Mouse (Mus musculus) forebrain, embryonic 14.5 days (tissue): Measurements from ENCODE around the gene Pmpcb. TPM values are rescaled to one million over a fixed set of nuclear protein-coding genes. Genes with fewer than 3 reads are reported as not detected.

Experiments used
- ATAC-seq: fragments of 200-750 bp; cut with Nextera tagmentation; 2 replicates; pipeline ENCODE4 v1.8.0; 2017; ENCODE audit warnings: mild to moderate bottlenecking, moderate library complexity
- DNase-seq: peaks from one replicate; pipeline ENCODE4 v3.0.0-alpha.2; 2015; ENCODE audit warnings: low spot score
- H3K27ac ChIP-seq: fragments of 300-500 bp; sonication (generic); 2 replicates; pipeline ENCODE4 v1.5.1; 2014; ENCODE audit warnings: low read depth, mild to moderate bottlenecking, control low read depth, low read length, moderate library complexity
- H3K27me3 ChIP-seq: fragments of 300-500 bp; sonication (generic); replicated peaks from 2 replicates; pipeline ENCODE4 v1.6.1; 2014; ENCODE audit warnings: low read length, control low read depth, mixed read lengths; ENCODE audit not compliant: control insufficient read depth, insufficient read depth
- H3K36me3 ChIP-seq: fragments of 300-500 bp; sonication (generic); 2 replicates; pipeline ENCODE4 v1.6.1; 2014; ENCODE audit warnings: low read length, control low read depth; ENCODE audit not compliant: control insufficient read depth, insufficient read depth
- H3K4me1 ChIP-seq: fragments of 300-500 bp; sonication (generic); 2 replicates; pipeline ENCODE4 v1.6.1; 2014; ENCODE audit warnings: antibody characterized with exemption, low read length, control low read depth; ENCODE audit not compliant: control insufficient read depth, insufficient read depth
- H3K4me2 ChIP-seq: fragments of 300-500 bp; sonication (generic); 2 replicates; pipeline ENCODE4 v1.6.1; 2014; ENCODE audit warnings: mild to moderate bottlenecking, control low read depth, low read length
- H3K4me3 ChIP-seq: fragments of 300-500 bp; sonication (generic); 2 replicates; pipeline ENCODE4 v1.5.1; 2014; ENCODE audit warnings: low read depth, low read length, control low read depth
- H3K9ac ChIP-seq: fragments of 300-500 bp; sonication (generic); 2 replicates; pipeline ENCODE4 v1.6.1; 2014; ENCODE audit warnings: mild to moderate bottlenecking, low read length, control low read depth, moderate library complexity
- H3K9me3 ChIP-seq: fragments of 300-500 bp; sonication (generic); replicated peaks from 2 replicates; pipeline ENCODE4 v1.6.1; 2016; ENCODE audit warnings: low read length, control low read depth, mixed read lengths; ENCODE audit not compliant: control insufficient read depth
- WGBS: fragments of 180-500 bp; shearing (Covaris S2); extraction: QIAGEN DNeasy Blood & Tissue Kit; methylation state at CpG from one replicate; pipeline ENCODE4 v1.1.7; 2014; 5-methylcytosine and 5-hydroxymethylcytosine counted together
- polyA plus RNA-seq: library from polyadenylated mRNA; unstranded; fragments of >200 nt; fragmentation: Nextera tagmentation; extraction: Ambion mirVana; gene quantifications from 2 replicates; pipeline ENCODE4 v1.2.1, GENCODE M21; 2014

Pmpcb gene
- polyA plus RNA-seq, 1 experiment from 2014 or later: 106 TPM

DNA sequence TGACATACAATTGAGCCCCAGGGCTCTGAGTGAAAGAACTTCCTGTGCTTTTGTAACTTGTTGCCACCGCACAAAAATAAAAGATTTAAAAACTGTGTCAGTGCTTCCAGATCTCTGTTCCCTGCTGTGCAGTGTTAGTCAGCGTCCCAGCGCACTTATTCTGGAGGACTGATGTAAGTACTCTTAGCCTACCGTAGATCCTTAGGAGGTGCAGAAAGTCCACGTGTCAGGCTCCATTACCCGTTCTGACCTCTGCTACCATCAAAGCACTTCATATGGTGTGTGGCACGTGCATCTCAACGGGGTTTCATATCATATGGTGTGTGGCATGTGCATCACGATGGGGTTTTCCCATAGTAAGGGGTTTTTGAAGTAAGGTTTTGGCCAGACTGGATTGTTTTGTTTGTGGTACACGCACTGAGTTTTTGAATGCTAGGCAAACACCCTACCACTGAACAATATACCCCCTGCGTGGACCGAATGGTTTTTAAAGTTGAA, 66.8 kb downstream of the Pmpcb start:
- ATAC-seq: no peak
- Histone ChIP-seq H3K9me3 (no peaks in the 10 kb centered on the region), H3K27me3 (no peaks in the 10 kb centered on the region), H3K4me2 (no peak overlapping the region), H3K4me1 (no peaks in the 10 kb centered on the region), H3K27ac (no peak overlapping the region), H3K36me3 (peaks cover 53% of the 10 kb centered on the region), H3K9ac (no peak overlapping the region), H3K4me3 (no peak overlapping the region)
- WGBS: 80% methylated on average over 12 of the region's 12 CpGs
- DNase-seq: no peak

DNA sequence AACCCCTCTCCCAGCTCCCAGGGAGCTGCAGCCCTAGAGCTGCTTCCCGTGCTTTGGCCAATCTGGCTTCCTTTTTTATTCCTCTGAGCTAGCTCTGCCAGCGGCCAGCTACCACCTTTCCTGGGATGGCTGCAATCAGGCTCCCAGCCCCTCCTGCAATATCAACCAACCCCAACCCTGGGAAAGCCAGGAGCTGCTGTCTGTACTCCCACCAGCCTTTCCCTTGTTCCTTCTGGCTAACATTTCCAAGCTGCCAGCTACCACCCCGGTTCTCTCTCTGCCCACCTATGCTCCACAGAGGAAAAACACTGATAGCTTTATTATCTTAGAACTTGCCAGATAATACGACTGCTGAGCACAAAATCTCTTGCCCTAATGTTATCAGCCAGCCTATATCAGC, 67.9 kb downstream of the Pmpcb start:
- Histone ChIP-seq H3K27me3 (no peaks in the 10 kb centered on the region), H3K9ac (no peak overlapping the region), H3K36me3 (peaks cover 44% of the 10 kb centered on the region), H3K9me3 (no peaks in the 10 kb centered on the region), H3K27ac (no peak overlapping the region), H3K4me2 (no peak overlapping the region), H3K4me3 (no peak overlapping the region), H3K4me1 (no peaks in the 10 kb centered on the region)
- DNase-seq: no peak
- 87% methylated on average over 4 of the region's 4 CpGs for WGBS
- no peak for ATAC-seq

Other genes with a start within 250 kb of the Pmpcb start
- 6.3 and 6.9 TPM in 2 replicates for gene Lrrc17, start 193.6 kb upstream of the Pmpcb start, polyA plus RNA-seq
- gene Fbxl13, start 91.5 kb upstream of the Pmpcb start, polyA plus RNA-seq: 0.10 and 0.18 TPM in 2 replicates
- 93.3 and 101 TPM in 2 replicates for gene Armc10, start 91.3 kb upstream of the Pmpcb start, polyA plus RNA-seq
- 4.5 and 4.6 TPM in 2 replicates for gene Napepld, start 35.7 kb upstream of the Pmpcb start, polyA plus RNA-seq
- gene Dnajc2, start 48.1 kb downstream of the Pmpcb start, polyA plus RNA-seq: 66.8 and 70.4 TPM in 2 replicates
- 206 and 211 TPM in 2 replicates for gene Psmc2, start 48.1 kb downstream of the Pmpcb start, polyA plus RNA-seq
- gene Slc26a5, start 128.5 kb downstream of the Pmpcb start, polyA plus RNA-seq: 0.17 TPM in 1 of 2 replicates, not detected in the other